Mouse (Mus musculus) yolk sac, embryonic 10.5 days (tissue): ENCODE measurements around the gene Cxcr5.

ENCODE experiments used
- DNase-seq: peaks from one replicate; pipeline ENCODE4 v3.0.0-alpha.2; 2017; ENCODE audit warnings: low spot score

Gene Cxcr5

GRCm38 (mm10) chr9:44537625-44538301 lies 23.9 kb downstream of the Cxcr5 start:
- no peak for DNase-seq

- no peak for DNase-seq
These were observed 28.6 kb downstream of the Cxcr5 start for GRCm38 (mm10) chr9:44532991-44533580.

- no peak for DNase-seq
These were observed 33.3 kb downstream of the Cxcr5 start for GRCm38 (mm10) chr9:44528340-44528739.

GRCm38 (mm10) chr9:44526337-44527112 lies 35.2 kb downstream of the Cxcr5 start:
- no peak for DNase-seq

DNA sequence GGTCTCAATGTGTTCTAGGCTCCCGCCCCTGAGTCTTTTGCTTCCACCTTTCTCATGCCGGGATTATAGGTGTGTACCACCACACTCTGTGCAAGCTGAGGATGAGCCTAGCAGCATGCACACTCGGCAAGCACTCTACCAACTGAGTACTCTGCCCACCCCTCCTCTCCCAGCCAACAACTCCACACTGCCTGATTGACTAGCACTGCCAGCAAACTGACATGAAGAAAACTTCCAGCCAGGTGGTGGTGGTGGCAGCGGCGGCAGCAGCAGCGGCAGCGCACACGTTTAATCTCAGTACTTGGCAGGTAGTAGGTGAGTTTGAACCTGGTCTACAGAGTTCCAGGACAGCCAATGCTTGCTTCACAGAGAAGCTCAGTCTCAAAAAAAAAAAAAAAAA lies 36.1 kb downstream of the Cxcr5 start:
- DNase-seq = no peak

GRCm38 (mm10) chr9:44525001-44525400 lies 36.7 kb downstream of the Cxcr5 start:
- DNase-seq = no peak

- no peak for DNase-seq
These were observed 37.3 kb downstream of the Cxcr5 start for GRCm38 (mm10) chr9:44524235-44524826.

DNA sequence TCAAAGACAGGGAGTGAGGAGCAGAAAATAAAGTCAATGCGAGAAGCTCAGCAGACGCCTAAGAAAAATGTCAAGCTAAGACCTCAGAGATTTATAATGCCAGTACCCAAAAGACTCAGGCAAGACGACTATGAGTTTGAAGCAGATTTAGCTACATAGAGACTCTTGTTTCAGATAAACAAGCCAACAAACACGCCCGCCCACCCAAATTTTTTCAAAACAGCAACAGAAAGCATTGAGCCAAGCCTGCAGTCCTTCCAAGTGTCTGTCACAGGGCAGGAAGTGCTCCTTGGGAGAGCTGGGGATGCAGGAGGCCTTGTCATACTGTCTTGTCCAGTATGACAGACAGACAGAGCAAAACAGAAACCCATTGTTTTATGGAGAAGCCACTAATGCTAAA lies 38.0 kb downstream of the Cxcr5 start:
- no peak for DNase-seq

DNA sequence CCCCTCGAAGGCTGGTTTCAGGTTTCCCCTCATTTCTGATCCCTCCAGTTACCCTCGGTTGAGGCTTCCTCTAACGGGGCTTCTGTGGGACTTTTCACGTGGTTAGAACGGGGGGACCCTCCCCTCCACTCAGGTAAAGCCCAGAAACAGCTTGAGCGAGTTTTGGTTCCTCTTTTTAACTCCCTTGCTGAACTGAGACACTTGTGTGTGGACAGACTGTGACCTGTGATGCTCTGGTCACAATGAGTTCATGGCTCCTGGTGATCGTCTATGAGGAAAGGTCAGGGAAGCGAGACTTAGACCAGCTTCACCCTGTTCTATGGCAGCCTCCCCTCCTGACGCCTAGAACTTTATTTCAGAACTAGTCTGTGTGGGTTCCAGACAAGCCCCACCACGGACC lies 39.8 kb downstream of the Cxcr5 start:
- DNase-seq = no peak

GRCm38 (mm10) chr9:44518068-44518467 lies 43.6 kb downstream of the Cxcr5 start:
- DNase-seq = no peak

DNA sequence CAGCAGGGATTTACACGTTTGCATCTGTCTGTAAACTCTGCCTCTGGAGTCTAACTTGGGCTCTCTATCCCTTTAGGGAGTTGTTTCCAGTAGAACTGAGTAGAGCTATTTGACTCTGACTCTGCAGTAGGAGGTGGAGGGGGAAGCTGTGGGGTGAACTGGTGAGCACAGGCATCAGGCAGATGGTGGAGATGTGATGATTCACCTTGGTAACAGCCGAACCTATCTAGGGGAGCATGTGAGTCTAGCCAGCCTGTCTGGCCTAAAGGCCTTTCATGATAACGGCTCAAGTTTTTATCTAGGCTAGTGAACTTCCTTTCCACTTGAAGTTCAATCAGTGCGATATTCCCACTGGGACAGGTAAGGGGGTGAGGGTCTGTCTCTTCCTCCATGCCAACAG lies 44.3 kb downstream of the Cxcr5 start:
- DNase-seq = no peak

DNA sequence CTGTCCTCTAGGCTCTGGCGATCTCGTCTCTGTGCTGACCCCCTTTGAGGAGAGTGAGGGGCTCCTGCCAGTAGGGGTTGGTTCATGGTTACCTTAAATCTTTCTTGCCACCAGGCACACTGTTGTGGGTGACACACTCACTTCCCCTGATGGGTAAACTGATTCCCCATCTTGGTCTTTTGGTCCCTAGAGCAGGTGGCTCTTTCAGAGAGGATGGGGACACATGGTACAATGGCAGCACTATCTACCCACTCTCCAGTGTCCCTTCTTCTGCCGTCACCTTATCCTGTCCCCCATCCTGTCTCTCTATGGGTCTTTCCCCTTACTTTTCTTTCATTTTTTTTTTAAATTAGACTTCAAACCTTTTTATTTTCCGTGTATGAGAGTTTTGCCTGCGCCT lies 45.8 kb downstream of the Cxcr5 start:
- DNase-seq = no peak

GRCm38 (mm10) chr9:44515131-44515751 lies 46.4 kb downstream of the Cxcr5 start:
- peak; percentile 86 for DNase-seq

GRCm38 (mm10) chr9:44514147-44514546 lies 47.5 kb downstream of the Cxcr5 start:
- no peak for DNase-seq

- no peak for DNase-seq
These were observed 48.1 kb downstream of the Cxcr5 start for GRCm38 (mm10) chr9:44513610-44514009.

DNA sequence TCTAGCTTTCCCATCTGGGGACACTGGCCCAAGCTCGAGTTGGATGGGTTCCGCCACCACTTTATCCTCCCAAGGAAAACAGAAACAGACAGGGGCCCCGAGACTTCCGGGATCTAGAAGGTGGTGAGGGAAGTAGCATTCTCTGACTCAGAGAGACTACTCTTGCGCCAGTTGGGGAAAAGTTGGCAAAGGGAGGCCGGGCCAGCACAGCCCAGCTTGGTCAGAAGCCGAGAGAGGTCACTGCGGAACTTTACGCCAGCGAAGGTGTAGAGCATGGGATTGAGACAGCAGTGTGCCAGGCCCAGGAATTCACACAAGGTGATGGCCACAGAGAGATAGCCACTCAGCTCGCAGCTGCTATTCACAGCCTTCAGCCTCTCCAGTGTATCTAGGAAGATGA lies 48.6 kb downstream of the Cxcr5 start:
- no peak for DNase-seq

DNA sequence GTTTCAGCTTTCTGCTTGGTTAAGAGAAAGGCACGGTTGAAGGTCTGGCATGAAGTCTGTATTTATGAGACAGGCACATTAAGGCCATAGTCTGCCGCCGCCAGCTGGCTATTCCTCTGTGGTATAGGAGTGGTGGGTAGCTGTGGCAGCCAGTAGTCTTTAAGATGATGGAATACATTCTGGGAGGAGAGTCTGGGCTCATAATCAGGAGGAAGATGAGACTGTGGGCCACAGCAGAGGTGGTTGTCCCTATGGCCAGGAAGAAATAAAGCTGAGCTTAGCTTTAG lies 49.0 kb downstream of the Cxcr5 start:
- DNase-seq = no peak

GRCm38 (mm10) chr9:44511935-44512716 lies 49.6 kb downstream of the Cxcr5 start:
- DNase-seq = no peak

DNA sequence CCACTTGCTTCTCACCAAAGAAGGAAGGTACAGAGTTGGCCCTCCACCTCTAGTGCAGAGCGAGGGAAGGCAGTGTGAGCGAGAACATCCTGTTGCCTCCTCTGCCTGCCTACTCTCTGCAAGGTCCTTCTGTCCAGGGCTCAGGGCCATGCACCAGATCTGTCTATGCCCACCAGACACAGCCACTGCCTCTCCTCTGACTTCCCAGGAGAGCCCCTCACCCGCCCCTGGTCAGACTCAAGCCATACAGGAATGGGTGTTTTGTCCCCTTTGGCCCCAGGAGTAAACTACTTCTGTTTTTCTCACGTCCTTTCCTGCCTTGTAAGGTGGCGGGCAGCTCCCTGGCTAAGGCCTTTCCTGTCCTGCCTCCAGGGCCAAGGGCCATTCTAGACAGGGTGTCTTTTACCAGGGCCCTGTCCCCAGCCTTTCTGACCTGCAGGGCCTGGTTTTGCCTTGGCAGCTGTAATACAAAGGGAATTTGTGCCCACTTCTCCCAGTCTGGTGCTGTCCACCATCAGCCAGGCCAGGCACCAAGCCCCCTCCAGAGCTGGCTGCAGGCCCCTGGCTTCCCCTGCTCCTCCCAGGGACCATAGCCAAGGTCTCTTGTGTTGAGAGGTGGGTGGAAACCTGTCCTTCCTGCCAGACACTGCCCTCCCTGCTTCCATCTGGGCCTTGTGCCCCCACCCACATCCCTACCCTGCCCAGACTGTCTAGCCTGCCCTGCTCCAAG lies 50.6 kb downstream of the Cxcr5 start:
- DNase-seq = no peak

GRCm38 (mm10) chr9:44510355-44510871 lies 51.3 kb downstream of the Cxcr5 start:
- DNase-seq = no peak
